Mouse (Mus musculus) CH12.LX (cell line): ENCODE results near the gene Mfsd6l. TPM values are rescaled to one million over a fixed set of nuclear protein-coding genes. Genes with fewer than 3 reads are reported as not detected.

ENCODE experiments used
- DNase-seq: peaks from one replicate; pipeline ENCODE4 v3.0.0-alpha.2; 2013; ENCODE audit errors: extremely low read depth
- H3K27ac ChIP-seq: 2 replicates; pipeline ENCODE4 v1.5.1; 2012; ENCODE audit warnings: low read depth, mild to moderate bottlenecking, control low read depth, moderate library complexity; ENCODE audit not compliant: insufficient read depth
- H3K27me3 ChIP-seq: replicated peaks from 2 replicates; pipeline ENCODE3; 2012; ENCODE audit warnings: inconsistent platforms
- H3K36me3 ChIP-seq, 2 experiments: replicated peaks in 1 of 2; 2 replicates each; pipeline versions ENCODE3 to v1.6.1; 2012; ENCODE audit warnings: inconsistent platforms in 1 of 2, low read length in 1 of 2, mild to moderate bottlenecking in 1 of 2, mixed read lengths in 1 of 2, moderate library complexity in 1 of 2; ENCODE audit not compliant: control insufficient read depth in 1 of 2, insufficient read depth in 1 of 2
- H3K4me1 ChIP-seq, 2 experiments: 2 replicates each; pipeline ENCODE4 v1.6.1; 2012; ENCODE audit warnings: inconsistent platforms in 1 of 2, moderate library complexity in 1 of 2; ENCODE audit not compliant: insufficient read depth in 2 of 2, control insufficient read depth in 1 of 2
- H3K4me2 ChIP-seq: 2 replicates; pipeline ENCODE4 v1.6.1; 2012; ENCODE audit warnings: low read depth, mild to moderate bottlenecking, control low read depth; ENCODE audit not compliant: poor library complexity, insufficient read depth, severe bottlenecking
- H3K4me3 ChIP-seq, 3 experiments: fragments of 150-350 bp in 1 of 3; sonication (generic) in 1 of 3; replicated peaks in 1 of 3; 2 replicates each; pipeline versions ENCODE3 to v1.5.1; 2011 to 2012; ENCODE audit warnings: low read depth in 2 of 3, low read length in 2 of 3, mild to moderate bottlenecking in 2 of 3, moderate library complexity in 2 of 3, control low read depth in 1 of 3, improper control_type of control experiment in 1 of 3, inconsistent platforms in 1 of 3, mixed read lengths in 1 of 3; ENCODE audit not compliant: poor library complexity in 1 of 3
- H3K79me2 ChIP-seq: replicated peaks from 2 replicates; pipeline ENCODE4 v1.6.1; 2012; ENCODE audit warnings: mild to moderate bottlenecking, moderate library complexity; ENCODE audit not compliant: control insufficient read depth, poor library complexity, insufficient read depth, severe bottlenecking; ENCODE audit errors: extremely low read depth
- H3K9ac ChIP-seq: 2 replicates; pipeline ENCODE4 v1.6.1; 2012; ENCODE audit warnings: low read depth, mild to moderate bottlenecking, control low read depth, moderate library complexity; ENCODE audit not compliant: insufficient read depth
- H3K9me3 ChIP-seq: replicated peaks from 2 replicates; pipeline ENCODE3; 2012; ENCODE audit warnings: low read length, inconsistent platforms, mixed read lengths
- ETS1 ChIP-seq: conservative IDR thresholded peaks from 2 replicates; pipeline ENCODE4 v1.6.1; 2012; ENCODE audit warnings: low read depth, mild to moderate bottlenecking, inconsistent platforms, low read length, improper control_type of control experiment, moderate library complexity
- MAX ChIP-seq: IDR thresholded peaks from 2 replicates; pipeline ENCODE4 v1.6.1; 2011; ENCODE audit warnings: low read length, improper control_type of control experiment
- MEF2A ChIP-seq: IDR thresholded peaks from 2 replicates; pipeline ENCODE4 v1.6.1; 2014; ENCODE audit warnings: low read depth, mild to moderate bottlenecking, inconsistent platforms, low read length, improper control_type of control experiment, borderline replicate concordance
- PAX5 ChIP-seq: IDR thresholded peaks from 2 replicates; pipeline ENCODE4 v1.6.1; 2012; ENCODE audit warnings: low read length, inconsistent platforms, mixed read lengths
- RAD21 ChIP-seq: IDR thresholded peaks from 2 replicates; pipeline ENCODE4 v1.6.1; 2011; ENCODE audit warnings: low read depth, mild to moderate bottlenecking, low read length, improper control_type of control experiment, moderate library complexity
- RCOR1 ChIP-seq: conservative IDR thresholded peaks from 2 replicates; pipeline ENCODE4 v1.6.1; 2012; ENCODE audit warnings: low read depth, mild to moderate bottlenecking, inconsistent platforms, low read length, improper control_type of control experiment
- USF1 ChIP-seq: IDR thresholded peaks from 2 replicates; pipeline ENCODE4 v1.6.1; 2014; ENCODE audit warnings: low read depth, mild to moderate bottlenecking, inconsistent platforms, low read length, improper control_type of control experiment
- dilution Hi-C: fragments of 300-500 bp; cut with MboI; formaldehyde crosslinking; loops from 2 replicates; pipeline ENCODE4 v1.14.3; 2020; ENCODE audit warnings: low sequenced_read_pairs; ENCODE audit not compliant: extremely low pct_unique_long_range_greater_than_20kb, extremely low pct_ligation_motif_present
- in situ Hi-C: fragments of 300-500 bp; cut with MboI; formaldehyde crosslinking; loops from 3 replicates; pipeline ENCODE4 v1.14.3; 2019; ENCODE audit warnings: low sequenced_read_pairs, low pct_ligation_motif_present, low pct_unique_long_range_greater_than_20kb, mixed read lengths
- polyA plus RNA-seq: library from polyadenylated mRNA; unstranded; fragments of >175 nt; gene quantifications from 2 replicates; pipeline ENCODE4 v1.2.1, GENCODE M21; 2012; ENCODE audit warnings: low read depth; ENCODE audit not compliant: insufficient read length
- total RNA-seq, 2 experiments: library from RNA; depleted of rRNA; stranded (reverse); fragments of 300-350 nt in 1 of 2; fragments of >200 nt in 1 of 2; gene quantifications; 2 replicates each; pipeline ENCODE4 v1.2.3; 2012 to 2014

Mfsd6l gene
- total and polyA plus RNA-seq, 3 experiments: 4.0 to 6.4 (median 4.2) TPM

- Histone ChIP-seq H3K36me3 (no peaks in the 10 kb centered on the region), H3K4me3 (no peak overlapping the region), H3K4me2 (no peak overlapping the region), H3K79me2 (no peaks in the 10 kb centered on the region), H3K4me1 (peaks cover 0 to 4% of the 10 kb centered on the region in 2 experiments; a peak in 2 of 4 replicates), H3K27me3 (peaks cover 7% of the 10 kb centered on the region), H3K9ac (no peak overlapping the region), H3K9me3 (no peaks in the 10 kb centered on the region), H3K27ac (no peak overlapping the region)
- dilution Hi-C loops (no loop called here), in situ Hi-C loops (loop anchor here (10.0 kb wide), 1 partner anchor 304 kb away; the partner anchor contains the start of gene Ndel1)
- DNase-seq: no peak
- TF ChIP-seq RCOR1 (no peak), PAX5 (no peak), ETS1 (no peak), USF1 (no peak)
Measured at GRCm38 (mm10) chr11:68570861-68571260, 14.9 kb downstream of the Mfsd6l start.

GRCm38 (mm10) chr11:68577076-68577475 lies 21.1 kb downstream of the Mfsd6l start:
- no peak overlapping the region for H3K9ac ChIP-seq
- in situ Hi-C loops: loop anchor here (10.0 kb wide), 1 partner anchor 298 kb away; the partner anchor contains the start of gene Ndel1
- peaks cover 7% of the 10 kb centered on the region for H3K27me3 ChIP-seq
- H3K79me2 ChIP-seq: no peaks in the 10 kb centered on the region
- no peak overlapping the region for H3K4me2 ChIP-seq
- DNase-seq: no peak
- TF ChIP-seq MEF2A: no peak
- TF ChIP-seq, all 38 proteins: peak for 0
- no peaks in the 10 kb centered on the region for H3K36me3 ChIP-seq
- H3K4me1 ChIP-seq: peaks cover 0 to 5% of the 10 kb centered on the region in 2 experiments; a peak in 1 of 4 replicates
- dilution Hi-C loops: no loop called here
- no peak overlapping the region for H3K27ac ChIP-seq
- no peaks in the 10 kb centered on the region for H3K9me3 ChIP-seq
- H3K4me3 ChIP-seq: no peak overlapping the region

- no peak for DNase-seq
- H3K9me3 ChIP-seq: no peaks in the 10 kb centered on the region
- no peak overlapping the region for H3K9ac ChIP-seq
- H3K4me2 ChIP-seq: no peak overlapping the region
- H3K79me2 ChIP-seq: no peaks in the 10 kb centered on the region
- peaks cover 0 to 5% of the 10 kb centered on the region in 2 experiments; a peak in 1 of 4 replicates for H3K4me1 ChIP-seq
- dilution Hi-C loops (no loop called here), in situ Hi-C loops (loop anchor here (10.0 kb wide), 1 partner anchor 295 kb away; the partner anchor contains the start of gene Ndel1)
- H3K27me3 ChIP-seq: peaks cover 7% of the 10 kb centered on the region
- H3K4me3 ChIP-seq: no peak overlapping the region
- no peak overlapping the region for H3K27ac ChIP-seq
- no peaks in the 10 kb centered on the region for H3K36me3 ChIP-seq
- no peak for TF ChIP-seq RAD21
- TF ChIP-seq MAX: 0 out of 2 replicates have a peak, but pooled peaks have one; percentile 14
Measured at GRCm38 (mm10) chr11:68579462-68579881, 23.5 kb downstream of the Mfsd6l start.
